Mouse (Mus musculus): ENCODE data around the gene Fam205a2. TPM values are rescaled to one million over a fixed set of nuclear protein-coding genes. Genes with fewer than 3 reads are reported as not detected.
"Not testable (repeated sequence)": the region's sequence is repeated elsewhere in the genome, so short reads cannot be mapped to it uniquely, and the experiment has no call there.

Gene Fam205a2
- total RNA-seq (2014; rRNA removed) (0.54 TPM in 1 of 2 replicates, not detected in the other), polyA plus RNA-seq (2015; fragmentation: Nextera tagmentation; extraction: Ambion mirVana) (not detected in 2 replicates)

GRCm38 (mm10) chr4:42528075-42528474 lies at the start of gene Fam205a2:
TSS of gene Fam205a2 (minus strand) at chr4:42528175.
- H3K36me3 ChIP-seq (ENCODE audit: insufficient read depth); H3K4me3 ChIP-seq (ENCODE audit: low read depth, low read length); H3K9ac ChIP-seq; H3K4me2 ChIP-seq (ENCODE audit: low read depth); H3K4me1 ChIP-seq (ENCODE audit: insufficient read depth); H3K27ac ChIP-seq (ENCODE audit: low read depth, low read length); H3K9me3 ChIP-seq (ENCODE audit: low read length); H3K27me3 ChIP-seq (ENCODE audit: insufficient read depth, low read length); DNase-seq; ATAC-seq: not testable (repeated sequence)
- WGBS, result no CpG with 5 or more reads among the region's 1 CpGs

Other genes starting within 250 kb of the Fam205a2 start
- not detected in 2 replicates for gene Gm21953, start 233.9 kb downstream of the Fam205a2 start, total RNA-seq (2014; rRNA removed)
- not detected in 2 replicates for gene Gm21953, start 233.9 kb downstream of the Fam205a2 start, polyA plus RNA-seq (2015; fragmentation: Nextera tagmentation; extraction: Ambion mirVana)
- gene Fam205a3, start 209.8 kb downstream of the Fam205a2 start, total RNA-seq (2014; rRNA removed), result 0.54 TPM in 1 of 2 replicates, not detected in the other
- not detected in 2 replicates for gene Fam205a3, start 209.8 kb downstream of the Fam205a2 start, polyA plus RNA-seq (2015; fragmentation: Nextera tagmentation; extraction: Ambion mirVana)
- gene Gm21586, start 88.8 kb downstream of the Fam205a2 start, total RNA-seq (2014; rRNA removed), result not detected in 2 replicates
- gene Gm21586, start 88.8 kb downstream of the Fam205a2 start, polyA plus RNA-seq (2015; fragmentation: Nextera tagmentation; extraction: Ambion mirVana), result not detected in 2 replicates
- gene Gm2163, start 61.4 kb downstream of the Fam205a2 start, total RNA-seq (2014; rRNA removed), result 0.29 and 0.46 TPM in 2 replicates
- gene Gm2163, start 61.4 kb downstream of the Fam205a2 start, polyA plus RNA-seq (2015; fragmentation: Nextera tagmentation; extraction: Ambion mirVana), result 0.10 and 0.15 TPM in 2 replicates
- not detected in 2 replicates for gene Gm10591, start 84.0 kb upstream of the Fam205a2 start, total RNA-seq (2014; rRNA removed)
- not detected in 2 replicates for gene Gm10591, start 84.0 kb upstream of the Fam205a2 start, polyA plus RNA-seq (2015; fragmentation: Nextera tagmentation; extraction: Ambion mirVana)
- gene Gm2564, start 101.5 kb upstream of the Fam205a2 start, total RNA-seq (2014; rRNA removed), result not detected in 2 replicates
- 0.40 TPM in 1 of 2 replicates, not detected in the other for gene Gm2564, start 101.5 kb upstream of the Fam205a2 start, polyA plus RNA-seq (2015; fragmentation: Nextera tagmentation; extraction: Ambion mirVana)
- not detected in 2 replicates for gene Ccl27b, start 127.1 kb upstream of the Fam205a2 start, total RNA-seq (2014; rRNA removed)
- not detected in 2 replicates for gene Ccl27b, start 127.1 kb upstream of the Fam205a2 start, polyA plus RNA-seq (2015; fragmentation: Nextera tagmentation; extraction: Ambion mirVana)
- 0.43 TPM in 1 of 2 replicates, not detected in the other for gene Il11ra2, start 133.7 kb upstream of the Fam205a2 start, total RNA-seq (2014; rRNA removed)
- not detected in 2 replicates for gene Il11ra2, start 133.7 kb upstream of the Fam205a2 start, polyA plus RNA-seq (2015; fragmentation: Nextera tagmentation; extraction: Ambion mirVana)
- not detected in 2 replicates for gene 4930578G10Rik, start 207.4 kb upstream of the Fam205a2 start, total RNA-seq (2014; rRNA removed)
- gene 4930578G10Rik, start 207.4 kb upstream of the Fam205a2 start, polyA plus RNA-seq (2015; fragmentation: Nextera tagmentation; extraction: Ambion mirVana), result 0.56 and 0.91 TPM in 2 replicates
- gene Ccl19, start 228.4 kb upstream of the Fam205a2 start, total RNA-seq (2014; rRNA removed), result not detected in 2 replicates
- not detected in 2 replicates for gene Ccl19, start 228.4 kb upstream of the Fam205a2 start, polyA plus RNA-seq (2015; fragmentation: Nextera tagmentation; extraction: Ambion mirVana)
- gene Ccl21a, start 245.8 kb upstream of the Fam205a2 start, total RNA-seq (2014; rRNA removed), result 0.52 TPM in 1 of 2 replicates, not detected in the other
- 0.22 and 0.58 TPM in 2 replicates for gene Ccl21a, start 245.8 kb upstream of the Fam205a2 start, polyA plus RNA-seq (2015; fragmentation: Nextera tagmentation; extraction: Ambion mirVana)

All from forebrain, postnatal 0 days (tissue).